Mouse (Mus musculus) kidney, adult 2 months (tissue): Measurements from ENCODE around the gene Rnf38. TPM values are rescaled to one million over a fixed set of nuclear protein-coding genes. Genes with fewer than 3 reads are reported as not detected.
A peak's percentile ranks its signal among the peaks of the same experiment; 100 is the strongest.

ENCODE experiments used
- DNase-seq: peaks from one replicate; pipeline ENCODE4 v3.0.0; 2021
- H3K27ac ChIP-seq: fragments of 200-500 bp; 2 replicates; pipeline ENCODE4 v1.5.1; 2012; ENCODE audit warnings: low read depth, low read length, control low read depth, inconsistent platforms; ENCODE audit not compliant: insufficient read depth
- H3K27me3 ChIP-seq: fragments of 200-500 bp; replicated peaks from 2 replicates; pipeline ENCODE4 v1.6.1; 2012; ENCODE audit warnings: mild to moderate bottlenecking, moderate library complexity, low read length, inconsistent platforms; ENCODE audit not compliant: control insufficient read depth, insufficient read depth
- H3K36me3 ChIP-seq: fragments of 200-500 bp; 2 replicates; pipeline ENCODE4 v1.6.1; 2012; ENCODE audit warnings: mild to moderate bottlenecking, moderate library complexity, low read length, inconsistent platforms; ENCODE audit not compliant: control insufficient read depth, insufficient read depth
- H3K4me1 ChIP-seq: fragments of 200-500 bp; 2 replicates; pipeline ENCODE4 v1.6.1; 2011; ENCODE audit warnings: low read length; ENCODE audit not compliant: control insufficient read depth, insufficient read depth
- H3K4me3 ChIP-seq: fragments of 200-500 bp; 2 replicates; pipeline ENCODE4 v1.5.1; 2011; ENCODE audit warnings: mild to moderate bottlenecking, low read depth, low read length, control low read depth; ENCODE audit not compliant: insufficient read depth
- CTCF ChIP-seq: fragments of 200-500 bp; conservative IDR thresholded peaks from 2 replicates; pipeline ENCODE4 v1.5.1; 2011; ENCODE audit warnings: low read depth, mild to moderate bottlenecking, control low read depth, low read length, moderate library complexity, mixed read lengths; ENCODE audit not compliant: insufficient read depth, insufficient read length
- POLR2A ChIP-seq: fragments of 200-500 bp; IDR thresholded peaks from one replicate; pipeline ENCODE4 v1.6.1; 2011; ENCODE audit warnings: low read depth, low read length, control low read depth
- WGBS: fragments of 180-500 bp; shearing (Covaris S2); methylation state at CpG from one replicate; pipeline ENCODE4 v1.1.7; 2018; 5-methylcytosine and 5-hydroxymethylcytosine counted together
- polyA plus RNA-seq: library from polyadenylated mRNA; depleted of rRNA; stranded (reverse); fragments of >200 nt; gene quantifications from 2 replicates; pipeline ENCODE4 v1.2.3, GENCODE M21; 2012

The Rnf38 gene
- polyA plus RNA-seq, 1 experiment = 69.9 TPM

- Histone ChIP-seq H3K27ac (peak overlapping the region; percentile 7; the same call in 1 of the 2 replicates), H3K4me1 (no peaks in the 10 kb centered on the region), H3K4me3 (no peak overlapping the region), H3K36me3 (no peaks in the 10 kb centered on the region), H3K27me3 (no peaks in the 10 kb centered on the region)
- 39% methylated on average over 6 of the region's 6 CpGs for WGBS
- TF ChIP-seq CTCF (no peak), POLR2A (no peak)
- peak; percentile 65 for DNase-seq
Measured at GRCm38 (mm10) chr4:44107339-44107738, 126.2 kb downstream of the Rnf38 start.

GRCm38 (mm10) chr4:44106297-44106821, 127.2 kb downstream of the Rnf38 start:
- no peak for DNase-seq
- TF ChIP-seq POLR2A (no peak), CTCF (no peak)
- Histone ChIP-seq H3K27ac (no peak overlapping the region), H3K4me1 (no peaks in the 10 kb centered on the region), H3K36me3 (no peaks in the 10 kb centered on the region), H3K4me3 (no peak overlapping the region), H3K27me3 (no peaks in the 10 kb centered on the region)
- 31% methylated on average over 18 of the region's 18 CpGs for WGBS

DNA sequence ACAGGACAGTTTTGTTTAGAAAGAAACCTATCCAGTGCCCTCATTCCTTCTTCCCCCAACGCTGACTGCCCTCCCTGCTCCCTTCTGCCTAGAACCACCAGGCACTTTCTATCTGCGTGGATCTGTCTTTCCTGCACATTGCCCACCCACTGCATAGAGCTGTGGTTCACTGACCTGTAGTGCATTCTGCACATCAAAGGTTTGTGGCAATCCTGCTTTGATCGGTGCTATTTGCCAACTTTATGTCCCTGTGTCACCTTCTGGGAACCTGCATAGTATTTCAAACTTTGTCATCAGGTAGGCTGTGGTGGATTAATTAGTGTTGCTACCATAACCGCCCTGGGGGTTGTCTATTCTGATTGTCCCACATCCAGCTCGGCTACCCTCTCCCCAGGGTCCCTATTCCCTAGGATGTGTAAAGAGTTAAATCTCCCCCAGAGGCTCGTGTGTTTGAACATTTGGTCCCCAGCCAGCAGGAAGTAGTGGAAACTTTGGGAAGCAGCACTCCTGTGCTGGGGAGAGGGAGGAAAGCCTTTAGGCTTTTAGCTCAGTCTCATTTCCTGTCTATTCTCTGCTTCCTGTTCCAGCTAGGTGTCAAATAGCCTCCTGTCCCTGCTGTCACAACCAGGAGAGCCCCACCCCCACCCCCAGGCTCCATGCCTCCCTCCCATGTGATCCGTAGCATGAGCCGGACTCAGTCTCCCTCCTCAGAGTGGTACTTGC, 129.2 kb downstream of the Rnf38 start:
- DNase-seq = peak; percentile 59
- Histone ChIP-seq H3K4me3 (no peak overlapping the region), H3K36me3 (no peaks in the 10 kb centered on the region), H3K27me3 (no peaks in the 10 kb centered on the region), H3K4me1 (no peaks in the 10 kb centered on the region), H3K27ac (no peak overlapping the region)
- TF ChIP-seq POLR2A (no peak), CTCF (no peak)
- WGBS = 39% methylated on average over 8 of the region's 8 CpGs

DNA sequence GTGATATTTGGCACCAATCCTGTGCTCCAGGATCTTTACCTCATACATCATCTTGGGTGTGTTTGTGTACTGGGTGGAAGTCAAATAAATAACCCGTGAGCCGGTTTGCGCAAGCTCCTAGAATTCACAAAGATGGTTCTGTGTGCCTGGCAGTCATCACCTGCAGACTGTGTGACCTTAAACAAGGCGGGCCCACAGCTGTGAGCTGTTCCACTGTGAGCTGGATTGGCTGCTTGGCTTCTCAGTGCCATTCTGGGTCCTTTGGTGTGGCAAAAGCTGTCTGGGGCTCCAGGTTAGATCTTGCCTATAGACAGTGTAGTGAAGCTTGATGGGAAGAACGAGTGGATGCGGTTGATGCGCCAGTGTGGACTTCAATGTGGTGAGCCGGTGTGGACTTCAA, 130.0 kb downstream of the Rnf38 start:
- 81% methylated on average over 8 of the region's 8 CpGs for WGBS
- H3K27ac ChIP-seq = no peak overlapping the region
- H3K27me3 ChIP-seq = no peaks in the 10 kb centered on the region
- TF ChIP-seq CTCF (no peak), POLR2A (no peak)
- no peaks in the 10 kb centered on the region for H3K36me3 ChIP-seq
- no peak for DNase-seq
- H3K4me3 ChIP-seq = no peak overlapping the region
- no peaks in the 10 kb centered on the region for H3K4me1 ChIP-seq

DNA sequence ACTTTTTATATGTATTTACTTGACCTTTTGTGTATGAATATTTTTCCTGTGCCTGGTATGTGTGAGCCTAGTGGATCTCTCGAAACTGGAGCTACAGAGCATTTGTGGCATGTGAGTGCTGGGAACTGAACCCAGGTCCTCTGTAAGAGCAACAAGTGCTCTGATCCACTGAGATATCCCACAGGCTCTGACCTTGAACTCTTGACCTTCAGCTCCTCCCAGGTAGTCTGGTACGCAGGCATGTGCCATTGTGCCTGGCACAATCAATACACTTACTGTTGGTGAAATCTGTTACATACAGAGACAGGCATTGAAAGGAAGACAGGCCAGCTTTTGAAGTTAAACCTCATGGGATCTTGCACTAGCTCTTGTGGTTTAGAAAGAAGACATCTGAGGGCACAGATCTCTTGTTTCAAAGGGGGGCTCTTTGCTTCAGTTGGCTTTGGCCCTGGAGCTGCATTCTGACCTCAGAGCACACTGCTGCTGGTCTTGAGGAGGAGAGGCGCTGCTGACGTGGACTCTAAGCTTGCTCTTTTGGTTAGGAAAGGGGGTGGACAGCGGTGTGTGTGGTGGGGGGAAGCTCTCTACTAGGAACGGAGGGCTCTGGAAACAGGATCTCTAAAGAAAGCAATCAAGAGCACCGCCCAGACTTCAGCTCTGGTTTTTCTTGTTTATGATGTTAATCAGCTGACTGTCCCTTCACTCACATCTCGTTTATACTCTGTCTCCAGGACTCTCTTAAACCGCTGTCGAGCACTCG, 135.8 kb downstream of the Rnf38 start:
- Histone ChIP-seq H3K36me3 (no peaks in the 10 kb centered on the region), H3K4me1 (no peaks in the 10 kb centered on the region), H3K27ac (no peak overlapping the region), H3K27me3 (no peaks in the 10 kb centered on the region), H3K4me3 (no peak overlapping the region)
- 48% methylated on average over 11 of the region's 11 CpGs for WGBS
- DNase-seq = no peak
- TF ChIP-seq CTCF (no peak), POLR2A (no peak)

DNA sequence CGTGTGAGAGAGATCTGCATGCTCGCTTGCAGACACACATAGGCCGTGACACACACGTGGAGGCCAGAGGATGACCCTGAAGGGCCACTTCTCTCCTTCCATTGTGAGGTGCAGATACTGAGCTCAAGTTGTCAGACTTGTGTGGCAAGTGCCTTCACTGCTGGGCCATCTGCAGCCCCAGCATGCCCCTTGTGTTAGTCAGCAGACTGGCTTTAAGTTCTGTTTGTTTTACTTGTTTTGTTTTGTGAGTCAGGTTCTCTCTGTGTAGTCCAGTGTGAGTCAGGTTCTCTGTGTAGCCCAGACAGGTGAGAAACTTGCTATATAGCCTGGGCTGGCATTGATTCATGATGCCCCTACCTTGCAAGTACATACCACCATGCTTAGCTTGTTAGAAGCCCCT, 139.1 kb downstream of the Rnf38 start:
- Histone ChIP-seq H3K27me3 (no peaks in the 10 kb centered on the region), H3K36me3 (no peaks in the 10 kb centered on the region), H3K27ac (no peak overlapping the region), H3K4me1 (no peaks in the 10 kb centered on the region), H3K4me3 (no peak overlapping the region)
- WGBS = 84% methylated on average over 4 of the region's 4 CpGs
- no peak for DNase-seq
- TF ChIP-seq CTCF (no peak), POLR2A (no peak)

DNA sequence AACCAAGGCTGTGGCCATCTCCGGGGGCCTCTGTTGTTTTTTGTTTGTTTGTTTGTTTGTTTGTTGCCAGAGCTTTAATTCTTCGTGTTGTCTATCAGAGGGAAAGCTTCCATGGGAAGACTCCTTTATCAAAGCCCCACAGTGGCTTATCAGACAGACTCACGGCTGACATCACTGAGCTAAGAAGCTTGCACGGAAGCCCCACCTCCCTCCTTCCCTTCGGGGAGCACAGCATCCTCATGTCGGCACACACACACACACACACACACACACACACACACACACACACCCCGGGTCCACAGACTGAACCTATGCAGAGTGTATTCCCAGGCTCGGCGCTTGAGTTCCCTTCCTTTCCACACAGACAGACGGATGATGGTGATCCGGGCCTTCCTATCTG, 141.2 kb downstream of the Rnf38 start:
- Histone ChIP-seq H3K4me3 (no peak overlapping the region), H3K27me3 (no peaks in the 10 kb centered on the region), H3K27ac (no peak overlapping the region), H3K4me1 (no peaks in the 10 kb centered on the region), H3K36me3 (no peaks in the 10 kb centered on the region)
- 71% methylated on average over 11 of the region's 11 CpGs for WGBS
- TF ChIP-seq CTCF (no peak), POLR2A (no peak)
- no peak for DNase-seq
